Mouse (Mus musculus) induced T-regulatory cell, adult 2 months (primary cell): ENCODE data around the gene Os9.
"Not testable (repeated sequence)": the region's sequence is repeated elsewhere in the genome, so short reads cannot be mapped to it uniquely, and the experiment has no call there.

Experiments
- DNase-seq: peaks from one replicate; pipeline ENCODE4 v3.0.0-alpha.2; 2012; ENCODE audit warnings: low read depth

Gene Os9

DNA sequence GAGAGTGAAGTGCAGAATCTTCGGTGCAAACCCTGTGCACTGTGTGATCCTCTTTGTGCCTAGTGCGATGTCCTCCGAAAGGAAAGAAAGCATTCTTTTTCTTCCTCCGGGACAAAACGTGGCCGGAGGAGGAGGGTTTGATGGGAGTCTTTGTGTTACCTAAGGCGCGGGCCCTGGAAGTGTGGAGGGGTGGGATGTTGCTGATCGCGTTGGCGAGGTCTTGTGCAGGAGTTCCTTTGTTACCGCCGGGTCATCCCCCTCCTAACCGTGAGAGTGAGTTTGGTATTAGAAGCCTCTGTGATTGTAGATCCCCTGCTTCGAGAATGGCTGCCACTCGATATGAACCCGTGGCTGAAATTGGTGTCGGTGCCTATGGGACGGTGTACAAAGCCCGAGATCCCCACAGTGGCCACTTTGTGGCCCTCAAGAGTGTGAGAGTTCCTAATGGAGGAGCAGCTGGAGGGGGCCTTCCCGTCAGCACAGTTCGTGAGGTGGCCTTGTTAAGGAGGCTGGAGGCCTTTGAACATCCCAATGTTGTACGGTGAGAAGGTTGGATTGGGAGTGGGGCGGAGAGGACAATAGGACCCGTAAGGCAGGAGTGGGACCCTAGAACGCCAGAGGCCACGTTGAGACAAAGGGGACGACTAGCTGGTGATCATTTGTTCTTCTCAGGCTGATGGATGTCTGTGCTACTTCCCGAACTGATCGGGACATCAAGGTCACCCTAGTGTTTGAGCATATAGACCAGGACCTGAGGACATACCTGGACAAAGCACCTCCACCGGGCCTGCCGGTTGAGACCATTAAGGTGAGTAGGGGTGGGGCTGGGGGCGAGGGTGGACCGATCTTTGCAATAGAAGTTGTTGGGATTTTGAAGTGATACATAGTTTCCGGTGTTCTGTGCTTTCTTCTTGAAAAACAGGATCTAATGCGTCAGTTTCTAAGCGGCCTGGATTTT lies 56.7 kb downstream of the Os9 start:
- DNase-seq: no peak

DNA sequence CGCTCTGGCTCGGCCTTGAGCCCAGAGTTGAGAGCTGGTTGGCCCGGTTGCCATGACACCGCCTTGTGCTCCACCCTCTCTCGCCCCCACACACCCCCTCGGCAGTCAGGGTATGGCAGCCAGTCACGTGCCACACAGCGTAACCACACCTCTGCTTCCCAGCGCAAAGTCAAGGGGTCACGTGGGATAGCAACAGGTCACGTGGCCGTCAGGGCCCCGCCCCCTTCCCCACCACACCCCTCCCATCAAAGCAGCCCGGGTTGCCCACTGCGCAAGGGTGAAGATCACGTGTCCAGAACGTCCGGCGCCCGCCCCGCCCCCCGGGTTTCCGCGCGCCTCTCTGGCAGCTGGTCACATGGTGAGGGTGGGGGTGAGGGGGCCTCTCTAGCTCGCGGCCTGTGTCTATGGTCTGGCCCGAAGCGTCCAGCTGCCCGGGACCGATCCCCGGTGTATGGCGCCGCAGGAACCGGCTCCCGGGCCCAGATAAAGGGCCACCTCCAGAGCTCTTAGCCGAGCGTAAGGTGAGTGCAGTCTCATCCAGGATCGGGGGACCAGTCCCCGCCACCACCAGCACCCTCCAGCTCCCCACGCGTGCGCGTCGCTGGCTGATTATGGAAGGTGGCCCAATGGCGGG lies 57.6 kb downstream of the Os9 start, which contains the start of gene Cdk4:
TSS of gene Cdk4 (plus strand) at position 296 of the 634 bp plus-strand sequence.
- peak; percentile 98 for DNase-seq

DNA sequence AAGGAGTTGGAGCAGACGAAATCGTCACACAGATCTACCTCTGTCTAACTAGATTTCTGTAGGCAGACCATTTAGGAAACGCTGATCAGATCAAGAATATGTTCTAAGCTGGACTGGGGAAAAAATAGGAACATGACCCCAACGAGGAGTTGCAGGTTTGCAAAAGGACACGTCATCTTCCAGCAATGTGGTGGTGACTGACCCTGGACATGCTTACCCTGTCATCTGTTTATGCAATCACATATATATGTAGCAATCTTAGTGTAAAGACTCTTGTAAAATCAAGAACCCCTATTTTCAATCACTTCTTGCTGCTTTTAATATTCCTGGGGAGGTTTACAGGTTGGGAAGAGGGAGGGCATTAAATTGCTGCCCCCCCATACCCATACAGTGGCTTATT lies 58.4 kb downstream of the Os9 start:
- no peak for DNase-seq

DNA sequence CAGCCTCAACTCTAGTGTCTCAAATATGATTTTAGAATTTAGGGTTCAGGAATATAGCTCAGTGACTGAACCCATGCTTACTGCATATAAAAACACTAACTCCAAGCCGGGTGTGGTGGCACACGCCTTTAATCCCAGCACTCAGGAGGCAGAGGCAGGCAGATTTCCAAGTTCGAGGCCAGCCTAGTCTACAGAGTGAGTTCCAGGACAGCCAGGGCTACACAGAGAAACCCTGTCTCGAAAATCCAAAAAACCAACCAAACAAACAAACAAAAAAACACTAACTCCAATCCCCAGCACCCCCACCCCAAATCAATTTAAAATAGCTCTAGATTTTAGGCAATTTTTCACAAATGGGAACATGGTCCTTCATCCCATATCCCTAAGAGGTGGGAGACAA lies 58.8 kb downstream of the Os9 start:
- DNase-seq: not testable (repeated sequence)

DNA sequence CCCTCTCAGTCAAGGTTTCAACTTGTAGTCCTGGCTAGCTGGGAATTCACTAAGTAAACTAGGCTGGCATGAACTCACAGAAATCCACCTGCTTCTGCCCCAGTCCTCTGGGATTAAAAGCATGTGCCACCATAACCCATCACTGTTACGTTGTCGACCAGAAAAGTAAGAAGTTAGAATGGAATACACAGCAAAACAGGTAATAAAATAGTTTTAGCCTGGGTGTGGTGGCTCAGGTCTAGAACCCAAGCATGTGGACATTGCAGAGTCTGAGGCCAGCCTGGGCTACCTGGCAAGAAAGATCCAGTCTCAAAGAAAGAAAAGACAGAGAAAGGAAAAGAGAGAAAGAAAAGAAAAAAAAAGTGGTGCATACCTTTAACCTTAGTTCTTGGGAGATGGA lies 59.4 kb downstream of the Os9 start:
- no peak for DNase-seq

DNA sequence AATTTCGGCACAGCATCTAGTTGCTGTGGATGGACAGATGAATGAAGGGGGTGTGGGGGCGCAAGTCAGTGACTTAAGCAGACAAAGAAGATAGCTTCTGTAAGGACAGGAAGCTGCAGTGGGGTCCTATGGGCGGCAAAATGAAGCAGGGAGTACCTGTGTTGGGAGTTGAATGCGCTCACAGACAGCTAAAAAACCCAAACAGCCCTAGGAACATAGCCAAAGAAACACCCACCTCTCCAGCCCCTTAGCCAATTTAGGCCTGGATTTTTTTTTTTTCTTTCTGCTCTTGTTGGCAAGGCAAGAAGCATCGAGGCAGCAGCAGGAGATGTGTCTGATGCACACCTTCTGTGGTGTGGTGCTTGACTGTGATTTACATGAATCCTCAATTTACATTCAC lies 59.8 kb downstream of the Os9 start:
- DNase-seq: no peak

DNA sequence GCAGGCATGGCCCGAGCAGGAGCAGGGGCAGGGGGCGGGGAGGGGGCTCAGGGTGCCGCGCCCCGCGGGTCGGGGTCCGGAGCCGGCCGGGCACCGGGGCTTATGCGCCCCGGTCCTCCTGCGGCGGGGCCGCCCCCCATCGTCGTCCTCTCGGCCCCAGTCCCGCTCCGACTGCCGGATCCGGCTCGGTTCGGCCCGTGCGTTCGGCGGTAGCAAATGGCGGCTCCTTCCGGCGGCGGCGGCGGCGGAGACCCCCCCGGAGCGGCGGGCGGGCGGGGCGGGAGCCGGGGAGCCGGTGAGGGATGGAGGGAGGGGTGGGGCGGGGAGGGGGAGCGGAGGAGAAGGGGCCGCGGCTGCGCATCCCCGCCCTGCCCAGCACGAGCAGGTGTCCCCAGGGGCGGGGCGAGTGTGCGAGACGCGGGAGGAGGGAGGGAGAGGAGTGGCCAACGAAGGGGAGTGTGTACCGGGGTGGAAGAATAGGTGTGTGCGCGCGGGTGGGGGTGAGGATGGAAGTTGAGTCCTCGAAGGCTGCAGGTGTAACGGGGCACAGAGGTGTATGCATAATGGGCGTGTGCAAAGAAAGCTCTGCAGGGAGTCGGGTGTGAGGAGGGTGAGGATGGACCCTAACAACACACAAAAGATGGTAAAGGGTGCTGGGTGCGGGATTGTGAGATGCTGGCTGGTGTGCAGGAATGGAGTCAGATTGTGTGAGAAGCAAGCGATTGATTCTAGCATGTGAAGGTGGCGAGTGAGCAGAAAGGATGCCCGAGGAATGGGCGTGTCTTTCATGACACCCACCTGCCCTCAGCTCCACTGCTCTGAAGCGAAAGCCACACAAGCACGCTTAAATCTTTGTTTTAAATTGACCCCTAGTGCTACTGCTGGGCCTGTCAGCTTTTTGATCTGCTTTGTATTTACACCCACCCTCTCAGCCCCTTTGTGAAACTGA lies 60.7 kb downstream of the Os9 start, which contains the start of gene March9:
TSS of gene March9 (minus strand) at position 217 of the 949 bp plus-strand sequence.
- DNase-seq: peak; percentile 90

DNA sequence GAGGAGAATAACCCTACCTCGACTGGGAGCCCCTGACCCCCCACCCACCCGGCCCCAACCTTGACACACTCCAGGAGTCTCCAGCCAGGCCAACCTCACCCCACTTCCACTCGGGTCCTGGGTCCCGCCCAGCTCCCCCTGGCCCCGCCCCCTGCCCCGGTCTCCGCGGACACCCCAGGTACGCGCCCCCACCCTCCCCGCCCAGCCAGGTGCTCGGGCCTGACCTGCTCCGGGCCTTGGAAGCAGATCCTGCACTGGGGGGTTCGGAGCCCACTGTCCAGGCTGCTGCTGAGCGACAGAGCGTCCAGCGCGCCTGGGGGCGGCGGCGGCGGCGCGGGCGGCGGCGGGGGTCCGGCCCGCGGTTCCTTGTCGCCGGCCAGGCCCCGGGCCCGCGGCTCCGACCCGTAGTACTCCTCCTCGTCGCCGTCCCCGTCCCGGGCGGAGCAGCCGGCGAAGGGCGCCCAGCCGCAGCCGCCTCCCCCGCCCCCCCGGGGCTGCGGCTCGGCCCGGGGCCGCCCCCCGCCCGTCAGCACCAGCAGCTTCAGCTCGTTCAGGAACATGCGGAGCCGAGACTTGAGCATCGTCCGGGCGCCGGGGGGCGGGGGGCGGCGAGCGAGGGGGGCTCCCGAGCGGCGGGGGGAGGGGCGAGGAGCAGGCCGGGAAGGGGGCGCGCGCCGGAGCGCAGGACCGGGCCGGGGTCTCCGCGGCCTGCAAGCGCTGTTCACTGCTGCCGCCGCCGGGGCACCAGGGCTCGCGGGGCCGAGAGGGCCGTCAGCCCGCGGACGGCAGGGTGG lies 61.6 kb downstream of the Os9 start:
- peak; percentile 54 for DNase-seq

DNA sequence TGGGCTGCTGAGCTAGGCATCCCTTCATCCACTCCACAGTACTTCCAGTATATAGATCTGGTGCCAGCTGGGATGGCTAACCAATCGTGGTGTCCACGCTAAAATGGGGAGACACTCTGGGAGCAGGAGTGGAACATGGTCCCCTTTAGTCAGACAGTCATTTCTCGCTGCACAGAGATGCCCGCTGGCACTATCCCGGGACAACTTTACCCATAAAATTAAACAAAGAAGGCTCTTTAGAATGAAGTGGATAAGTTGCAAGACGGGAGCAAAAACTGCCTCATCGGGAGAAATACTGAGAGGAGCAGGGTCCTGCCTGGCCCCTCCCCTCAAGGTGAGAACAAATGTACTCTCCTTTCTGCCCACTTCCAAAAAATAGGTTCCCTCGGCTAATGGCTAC lies 62.2 kb downstream of the Os9 start:
- peak; percentile 43 for DNase-seq

DNA sequence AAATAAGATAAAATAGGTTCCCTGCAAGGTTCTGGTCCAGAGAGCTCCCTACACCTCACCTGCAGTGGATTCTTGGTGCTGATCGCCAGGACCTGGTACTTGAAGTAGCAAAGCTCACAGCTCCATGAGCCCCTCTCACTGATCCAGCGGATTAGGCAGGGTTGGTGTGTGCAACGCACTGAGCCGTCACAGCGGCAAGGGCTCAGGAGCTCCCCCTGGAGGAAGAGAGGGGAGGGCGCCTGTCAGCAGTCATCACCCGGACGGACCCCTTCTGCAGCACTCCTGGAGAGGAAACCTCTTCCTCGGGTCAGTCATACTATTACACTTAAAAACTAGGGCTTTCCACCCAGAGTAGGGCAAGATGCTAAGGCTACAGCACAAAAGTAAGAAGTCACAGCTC lies 62.8 kb downstream of the Os9 start:
- DNase-seq: peak; percentile 90

DNA sequence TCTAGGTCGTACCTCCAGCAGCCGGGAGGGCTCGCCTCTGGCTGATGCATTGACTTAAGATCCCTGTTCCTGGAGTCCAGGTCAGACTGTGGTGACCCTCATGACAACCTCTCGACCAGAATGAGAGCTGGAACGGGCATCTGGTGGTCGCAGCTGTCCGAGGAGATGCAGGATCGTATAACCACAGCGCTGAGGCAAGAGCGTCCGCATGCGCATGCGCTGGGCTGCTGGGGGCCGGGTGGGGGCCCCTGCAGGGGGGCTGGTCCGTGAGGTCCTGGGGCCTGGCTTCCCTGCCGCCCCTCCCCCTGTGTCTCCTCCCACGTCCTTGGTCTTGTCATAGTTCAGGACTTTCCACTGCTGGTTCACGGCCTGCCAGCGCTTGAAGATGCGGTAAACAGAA lies 64.4 kb downstream of the Os9 start:
- no peak for DNase-seq

DNA sequence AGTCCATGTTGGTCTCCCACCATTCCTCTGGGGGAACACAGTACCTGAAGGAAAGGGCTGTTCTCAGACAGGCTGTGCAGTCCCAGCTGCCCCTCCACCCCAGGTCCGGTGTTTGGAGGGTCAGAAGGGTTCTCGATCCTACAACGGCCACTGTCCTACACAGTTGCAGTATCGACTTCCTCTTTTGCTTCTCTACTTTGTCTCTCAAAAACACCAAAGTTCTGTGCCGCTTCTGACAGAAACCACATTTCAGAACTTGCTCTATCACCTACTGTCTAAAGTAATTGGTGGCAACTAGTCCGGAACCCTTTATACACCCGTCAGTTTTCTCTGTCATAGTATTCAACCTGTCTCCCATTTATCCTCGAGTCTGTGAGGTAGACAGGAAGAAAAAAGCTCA lies 65.5 kb downstream of the Os9 start:
- DNase-seq: no peak

DNA sequence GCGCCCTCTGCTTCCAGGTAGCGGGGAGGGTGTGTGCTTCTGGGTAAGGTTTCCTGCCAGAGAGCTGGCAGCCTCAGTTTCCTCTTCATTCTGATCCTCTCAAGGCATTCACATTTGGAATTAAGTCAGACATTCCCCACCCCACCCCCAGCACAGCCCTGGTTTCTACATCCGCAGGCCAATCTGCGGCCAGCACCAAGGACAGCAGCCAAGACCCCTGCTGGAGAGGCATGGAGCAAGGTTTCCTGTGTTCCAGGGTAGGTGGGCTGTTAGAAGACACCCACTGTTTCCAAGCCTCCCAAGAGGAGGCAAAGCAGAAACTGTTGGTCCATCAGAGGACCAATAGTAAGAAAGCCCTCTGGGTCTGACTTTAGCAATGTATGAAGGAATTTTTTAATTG lies 66.3 kb downstream of the Os9 start:
- DNase-seq: no peak

DNA sequence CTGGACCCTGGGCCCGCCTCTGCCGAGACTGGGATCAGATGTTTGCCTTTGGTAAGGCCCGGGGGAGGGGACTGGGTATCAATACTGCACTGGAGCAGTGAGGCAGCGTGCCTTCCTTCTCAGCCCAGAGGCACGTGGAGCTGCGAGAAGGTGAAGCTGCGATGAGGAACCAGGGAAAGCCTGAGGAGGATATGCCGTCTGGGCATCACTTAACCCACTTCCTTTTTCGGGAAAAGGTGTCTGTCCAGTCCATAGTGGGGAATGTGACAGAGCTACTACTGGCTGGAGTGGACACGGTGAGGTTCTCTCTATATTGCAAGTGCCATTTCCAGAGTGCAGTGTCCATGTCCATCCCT lies 70.8 kb downstream of the Os9 start:
- DNase-seq: no peak

DNA sequence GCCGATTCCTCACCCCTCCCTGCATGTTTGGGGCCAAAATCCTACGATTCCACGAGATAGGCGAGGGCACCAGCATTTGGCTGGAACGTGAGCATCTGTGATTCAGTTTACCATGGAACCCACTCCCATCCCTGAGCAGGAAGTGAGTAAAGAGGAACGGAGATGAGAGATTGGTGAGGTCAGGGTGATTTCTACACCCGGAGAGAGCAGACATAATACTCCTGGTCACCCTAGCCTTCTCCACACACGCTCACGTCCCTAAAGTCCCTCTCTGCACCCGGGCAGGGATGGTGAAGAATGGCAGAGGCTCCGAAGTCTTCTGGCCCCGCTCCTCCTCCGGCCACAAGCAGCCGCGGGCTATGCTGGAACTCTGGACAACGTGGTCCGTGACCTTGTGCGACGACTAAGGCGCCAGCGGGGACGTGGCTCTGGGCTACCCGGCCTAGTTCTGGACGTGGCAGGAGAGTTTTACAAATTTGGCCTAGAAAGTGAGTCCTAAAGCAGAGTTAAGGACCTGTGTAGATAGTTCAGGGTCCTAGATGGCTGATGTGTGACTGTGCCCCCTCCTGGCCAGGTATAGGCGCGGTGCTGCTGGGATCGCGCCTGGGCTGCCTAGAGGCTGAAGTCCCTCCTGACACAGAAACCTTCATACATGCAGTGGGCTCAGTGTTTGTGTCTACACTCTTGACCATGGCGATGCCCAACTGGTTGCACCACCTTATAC lies 71.4 kb downstream of the Os9 start:
- DNase-seq: peak; percentile 48

DNA sequence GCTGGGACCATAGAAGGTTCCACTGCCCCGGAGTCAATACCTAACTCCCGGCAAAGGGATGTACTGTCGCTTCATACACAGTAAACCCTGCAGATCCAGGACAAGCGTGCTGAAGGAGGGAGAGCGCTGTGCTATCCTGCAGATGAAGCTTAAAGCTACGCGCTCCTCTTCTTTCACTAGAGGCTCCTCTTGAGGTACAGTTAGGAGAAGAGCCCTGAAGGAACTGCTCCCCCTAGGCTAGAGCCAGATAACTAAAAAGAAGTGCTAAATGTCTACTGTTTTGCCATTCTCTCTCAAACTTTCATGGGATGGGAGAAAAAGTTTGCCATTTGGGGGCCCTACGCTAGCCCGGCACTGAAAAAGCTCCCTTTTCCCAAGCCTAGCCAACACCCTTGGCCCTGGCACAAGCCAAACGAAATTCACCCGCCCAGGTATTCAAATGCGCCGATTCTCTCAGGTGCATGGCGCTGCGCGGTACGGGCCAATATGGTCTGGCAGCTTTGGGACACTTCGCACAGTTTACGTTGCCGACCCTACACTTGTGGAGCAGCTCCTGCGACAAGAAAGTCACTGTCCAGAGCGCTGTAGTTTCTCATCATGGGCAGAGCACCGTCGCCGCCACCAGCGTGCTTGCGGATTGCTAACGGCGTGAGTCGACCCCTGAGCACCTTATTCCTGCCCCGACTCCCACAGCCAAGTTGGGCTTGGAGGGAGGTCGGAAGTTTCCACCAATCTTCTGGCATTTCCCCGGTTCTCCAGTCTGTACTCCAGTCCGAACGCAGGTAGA lies 72.1 kb downstream of the Os9 start:
- no peak for DNase-seq

DNA sequence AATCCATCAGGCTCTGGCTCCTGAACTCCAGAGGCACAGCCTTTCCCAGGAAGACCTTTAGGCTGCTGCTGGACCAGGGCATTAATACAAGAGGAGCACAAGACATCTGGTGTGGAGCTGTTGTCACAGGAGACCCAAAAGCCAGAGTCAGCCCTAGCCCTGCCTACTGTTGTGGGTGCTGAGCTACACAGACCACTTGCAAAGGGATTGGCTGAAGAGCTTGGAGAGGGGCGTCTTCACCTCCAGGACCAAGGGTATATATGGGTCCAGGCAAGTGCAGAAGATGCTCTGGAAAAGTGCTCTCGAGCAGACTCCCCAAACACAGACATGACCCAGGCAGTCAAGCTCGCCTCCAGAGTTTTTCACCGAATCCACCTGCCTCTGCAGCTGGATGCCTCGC lies 73.0 kb downstream of the Os9 start, which contains the start of gene Cyp27b1:
TSS of gene Cyp27b1 (plus strand) at position 297 of the 400 bp plus-strand sequence.
- no peak for DNase-seq
